22 mouse cellular contexts compared by ENCODE assay signal in the genomic region with DNA sequence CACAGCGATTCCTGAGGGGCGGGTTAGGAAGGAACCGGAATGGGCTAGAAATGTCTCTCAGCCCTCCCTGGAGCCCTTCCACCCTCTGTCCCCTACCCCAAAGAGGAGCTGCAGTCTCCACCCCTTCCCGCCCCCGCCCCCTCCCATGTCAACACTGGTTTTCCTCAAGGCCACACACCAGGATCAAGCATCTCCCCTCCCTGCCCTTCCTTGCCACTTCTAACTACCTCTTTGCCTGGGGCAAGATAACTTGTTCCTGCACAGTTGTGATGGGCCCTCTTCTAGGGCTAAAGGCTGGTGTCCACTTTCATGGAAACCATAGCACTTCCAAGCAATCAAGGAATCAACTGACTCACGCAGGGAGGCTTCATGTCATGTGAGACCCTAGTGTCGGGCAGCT.
DNase-seq lines count a peak whose midpoint lies in the region; TF ChIP-seq lines count a peak whose summit lies in the region.
"Had no signal": no experiment of that assay in that cellular context is flagged by ENCODE, and none has a peak within 500 bp of the region (broad histone marks: within the 10 kb centered on the region; RNA-seq: fewer than 3 reads in every experiment).

No protein-coding gene starts in this region.

- TF ChIP-seq EP300 in heart, adult 2 months (IDR thresholded peaks at IDR 0.05; ENCODE audit: insufficient read depth, low read depth, low read length), result no peak

- no peak for TF ChIP-seq POLR2A in heart, adult 2 months (IDR thresholded peaks at IDR 0.05; ENCODE audit: insufficient read depth, low read depth, low read length)

- no peaks in the 10 kb centered on the region for H3K27me3 ChIP-seq in heart, adult 2 months (ENCODE audit: control insufficient read depth, insufficient read depth, low read length)
- H3K27me3 ChIP-seq in embryonic facial prominence, embryonic 10.5 days (replicated peaks; ENCODE audit: low read depth, poor library complexity, severe bottlenecking), result no peaks in the 10 kb centered on the region
- H3K27me3 ChIP-seq: embryonic facial prominence, embryonic 15.5 days; heart, embryonic 12.5 days had no signal

- H3K27ac ChIP-seq in heart, adult 2 months, result no peak overlapping the region
- 0 out of 2 replicates have a peak overlapping the region, but pooled peaks have one; percentile 3 for H3K27ac ChIP-seq in layer of hippocampus, adult 2 months
- H3K27ac ChIP-seq in embryonic facial prominence, embryonic 10.5 days (replicated peaks), result no peak overlapping the region
- H3K27ac ChIP-seq in left cerebral cortex, adult 2 months, result no peak overlapping the region
- H3K27ac ChIP-seq: embryonic facial prominence, embryonic 15.5 days; forebrain, embryonic 10.5 days; gastrocnemius, adult 2 months had no signal

- H3K4me3 ChIP-seq in heart, adult 2 months, result no peak overlapping the region
- no peak overlapping the region for H3K4me3 ChIP-seq in layer of hippocampus, adult 2 months
- H3K4me3 ChIP-seq in embryonic facial prominence, embryonic 10.5 days, result no peak overlapping the region
- H3K4me3 ChIP-seq in left cerebral cortex, adult 2 months, result no peak overlapping the region
- H3K4me3 ChIP-seq: embryonic facial prominence, embryonic 15.5 days; erythroblast, embryonic 14.5 days; forebrain, embryonic 10.5 days; gastrocnemius, adult 2 months; heart, embryonic 12.5 days had no signal

- H3K79me2 ChIP-seq in heart, adult 2 months (replicated peaks; ENCODE audit: control insufficient read depth, insufficient read depth, low read length), result no peaks in the 10 kb centered on the region

- no peak for TF ChIP-seq CTCF in heart, adult 2 months (IDR thresholded peaks at IDR 0.05)
- TF ChIP-seq CTCF in layer of hippocampus, adult 2 months (conservative IDR thresholded peaks at IDR 0.05), result no peak
- no peak for TF ChIP-seq CTCF in left cerebral cortex, adult 2 months (IDR thresholded peaks at IDR 0.05)

- H3K36me3 ChIP-seq in heart, adult 2 months (ENCODE audit: control insufficient read depth, insufficient read depth, low read length), result no peaks in the 10 kb centered on the region
- H3K36me3 ChIP-seq in embryonic facial prominence, embryonic 10.5 days (replicated peaks), result no peaks in the 10 kb centered on the region
- H3K36me3 ChIP-seq: embryonic facial prominence, embryonic 15.5 days; forebrain, embryonic 10.5 days; G1E; heart, embryonic 12.5 days had no signal

- no peaks in the 10 kb centered on the region for H3K4me1 ChIP-seq in heart, adult 2 months (ENCODE audit: control insufficient read depth, insufficient read depth, low read length)
- H3K4me1 ChIP-seq in embryonic facial prominence, embryonic 10.5 days, result peaks cover 20% of the 10 kb centered on the region
- H3K4me1 ChIP-seq: embryonic facial prominence, embryonic 15.5 days; heart, embryonic 12.5 days had no signal

- DNase-seq in heart, adult 11 months, result peak; percentile 46
- DNase-seq in heart, adult 2 months, result no peak
- DNase-seq in layer of hippocampus, adult 2 months (ENCODE audit: low spot score in 2 of 2), result no peak
- no peak for DNase-seq in layer of hippocampus, postnatal 10 days (ENCODE audit: low spot score in 2 of 2)
- peak; percentile 23 for DNase-seq in embryonic facial prominence, embryonic 10.5 days (ENCODE audit: low spot score)
- no peak for DNase-seq in gastrocnemius, postnatal 36 days
- no peak for DNase-seq in left cerebral cortex, adult 2 months (ENCODE audit: extremely low spot score in 1 of 2, low spot score in 2 of 2)
- DNase-seq: adrenal gland, postnatal 14 days; B cell, adult 2 months; cerebellum, adult 11-12 months; cerebellum, adult 9-10 months; cerebellum, postnatal 25 days; gastrocnemius, adult 2 months; gastrocnemius, postnatal 25 days; heart, adult 18-20 months; heart, postnatal 36 days; kidney, adult 2 months had no signal

- H3K9ac ChIP-seq in heart, adult 2 months (ENCODE audit: low read depth, low read length), result no peak overlapping the region
- H3K9ac ChIP-seq: embryonic facial prominence, embryonic 15.5 days; heart, embryonic 12.5 days had no signal

- 88% methylated on average over 7 of the region's 7 CpGs for WGBS in heart, adult 2 months
- WGBS in embryonic facial prominence, embryonic 10.5 days, result 69% methylated on average over 7 of the region's 7 CpGs

- intact Hi-C loops in heart, adult 2 months (cut with DNase I), result no loop called here
- intact Hi-C loops in gastrocnemius, postnatal 36 days (cut with DNase I), result no loop called here
- intact Hi-C loops in left cerebral cortex, adult 2 months (cut with DNase I), result no loop called here

- 0 out of 2 replicates have a peak, but pooled peaks cover 3% of the 10 kb centered on the region for H3K9me3 ChIP-seq in embryonic facial prominence, embryonic 10.5 days
- H3K9me3 ChIP-seq: embryonic facial prominence, embryonic 15.5 days had no signal

Comparison
In these comparisons a context has a peak if more than half of its experiments do, and no peak if none do; other contexts are left out.
1. DNase-seq: peak in heart, adult 11 months (single experiment) and embryonic facial prominence, embryonic 10.5 days (single experiment); none in heart, adult 2 months (0 of 2), layer of hippocampus, adult 2 months (0 of 2), layer of hippocampus, postnatal 10 days (0 of 2), gastrocnemius, postnatal 36 days (0 of 2) and left cerebral cortex, adult 2 months (0 of 2).